Mouse (Mus musculus): ENCODE measurements around the gene Apbb2.

GRCm38 (mm10) chr5:66618597-66618996, at the start of gene Apbb2:
- TF ChIP-seq CTCF (IDR thresholded peaks at IDR 0.05; ENCODE audit: low read depth): peak; percentile 75
- no peak; the same call in 1 of the 2 replicates for TF ChIP-seq EP300 (IDR thresholded peaks at IDR 0.05; ENCODE audit: low read depth)

Data from heart, postnatal 0 days (tissue).